Mouse (Mus musculus) embryonic facial prominence, embryonic 12.5 days (tissue): ENCODE data around the gene Cracr2b. TPM values are rescaled to one million over a fixed set of nuclear protein-coding genes. Genes with fewer than 3 reads are reported as not detected.

ENCODE experiments used
- ATAC-seq: fragments of 200-750 bp; cut with Nextera tagmentation; 2 replicates; pipeline ENCODE4 v1.8.0; 2017; ENCODE audit not compliant: insufficient number of reproducible peaks, insufficient read depth, low FRiP score, low TSS enrichment
- H3K27ac ChIP-seq: fragments of 300-500 bp; sonication (generic); 2 replicates; pipeline ENCODE4 v1.5.1; 2016; ENCODE audit warnings: mild to moderate bottlenecking
- H3K27me3 ChIP-seq: fragments of 300-500 bp; sonication (generic); 2 replicates; pipeline ENCODE4 v1.6.1; 2016; ENCODE audit warnings: mild to moderate bottlenecking, moderate library complexity
- H3K36me3 ChIP-seq: fragments of 300-500 bp; sonication (generic); 2 replicates; pipeline ENCODE4 v1.6.1; 2016; ENCODE audit warnings: mild to moderate bottlenecking
- H3K4me1 ChIP-seq: fragments of 300-500 bp; sonication (generic); 2 replicates; pipeline ENCODE4 v1.6.1; 2016
- H3K4me2 ChIP-seq: fragments of 300-500 bp; sonication (generic); replicated peaks from 2 replicates; pipeline ENCODE4 v1.6.1; 2016; ENCODE audit warnings: mild to moderate bottlenecking, moderate library complexity
- H3K4me3 ChIP-seq: fragments of 300-500 bp; sonication (generic); 2 replicates; pipeline ENCODE4 v1.5.1; 2016; ENCODE audit warnings: mild to moderate bottlenecking
- H3K9ac ChIP-seq: fragments of 300-500 bp; sonication (generic); 2 replicates; pipeline ENCODE4 v1.6.1; 2016; ENCODE audit warnings: mild to moderate bottlenecking, moderate library complexity
- H3K9me3 ChIP-seq: fragments of 300-500 bp; sonication (generic); 2 replicates; pipeline ENCODE4 v1.6.1; 2016; ENCODE audit warnings: mild to moderate bottlenecking, moderate library complexity
- WGBS: fragments of 180-500 bp; shearing (Covaris S2); methylation state at CpG from one replicate; pipeline ENCODE4 v1.1.7; 2016; 5-methylcytosine and 5-hydroxymethylcytosine counted together
- polyA plus RNA-seq: library from polyadenylated mRNA; unstranded; fragments of >200 nt; fragmentation: Nextera tagmentation; extraction: Ambion mirVana; gene quantifications from 2 replicates; pipeline ENCODE4 v1.2.1, GENCODE M21; 2016

The Cracr2b gene
- polyA plus RNA-seq, 1 experiment from 2014 or later = 13.3 TPM

DNA sequence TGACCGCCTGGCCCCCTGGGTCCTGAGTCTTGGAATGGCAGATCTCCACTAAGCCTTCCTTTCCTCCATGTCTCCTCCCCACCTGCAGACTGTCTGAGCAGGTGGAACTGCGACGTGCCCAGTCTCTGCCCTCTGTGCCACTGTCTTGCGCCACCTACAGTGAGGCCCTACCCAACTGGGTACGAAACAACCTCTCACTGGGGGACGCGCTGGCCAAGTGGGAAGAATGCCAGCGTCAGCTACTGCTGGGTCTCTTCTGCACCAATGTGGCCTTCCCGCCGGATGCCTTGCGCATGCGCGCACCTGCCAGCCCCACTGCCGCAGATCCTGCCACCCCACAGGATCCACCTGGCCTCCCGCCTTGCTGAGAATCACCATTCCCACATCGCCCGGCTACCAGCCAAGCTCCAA is 1.6 kb upstream of the Cracr2b start:
- no peak for ATAC-seq
- 87% methylated on average over 17 of the region's 17 CpGs for WGBS
- H3K4me3 ChIP-seq = no peak overlapping the region
- H3K27me3 ChIP-seq = peaks cover 67% of the 10 kb centered on the region
- H3K4me2 ChIP-seq = no peak overlapping the region
- H3K36me3 ChIP-seq = no peaks in the 10 kb centered on the region
- peaks cover 30% of the 10 kb centered on the region for H3K4me1 ChIP-seq
- no peak overlapping the region for H3K9ac ChIP-seq
- H3K27ac ChIP-seq = no peak overlapping the region
- no peaks in the 10 kb centered on the region for H3K9me3 ChIP-seq

DNA sequence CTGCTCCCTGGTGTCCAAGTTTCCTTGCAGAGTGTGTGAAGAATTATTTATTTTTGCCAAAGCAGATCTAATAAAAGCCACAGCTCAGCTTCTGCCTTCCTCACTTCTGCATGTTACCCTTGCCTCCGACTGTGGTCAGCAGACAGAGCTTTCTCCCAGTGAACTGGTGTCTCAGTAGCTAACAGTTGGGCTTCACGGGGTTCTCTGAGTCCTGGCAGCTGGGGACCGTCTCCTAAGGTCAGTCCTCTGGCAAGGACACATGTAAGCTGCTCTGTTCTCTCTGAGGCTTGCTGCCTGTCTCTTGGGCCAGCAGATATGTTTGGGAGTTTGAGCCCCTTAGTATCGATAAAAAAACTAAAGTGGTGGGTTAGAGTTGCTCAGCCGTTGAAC is 898 bp upstream of the Cracr2b start:
- Histone ChIP-seq H3K27ac (no peak overlapping the region), H3K4me3 (no peak overlapping the region), H3K9me3 (no peaks in the 10 kb centered on the region), H3K27me3 (peaks cover 74% of the 10 kb centered on the region), H3K9ac (no peak overlapping the region), H3K4me1 (peaks cover 37% of the 10 kb centered on the region), H3K4me2 (no peak overlapping the region), H3K36me3 (no peaks in the 10 kb centered on the region)
- WGBS = 67% methylated on average over 5 of the region's 5 CpGs
- no peak for ATAC-seq

DNA sequence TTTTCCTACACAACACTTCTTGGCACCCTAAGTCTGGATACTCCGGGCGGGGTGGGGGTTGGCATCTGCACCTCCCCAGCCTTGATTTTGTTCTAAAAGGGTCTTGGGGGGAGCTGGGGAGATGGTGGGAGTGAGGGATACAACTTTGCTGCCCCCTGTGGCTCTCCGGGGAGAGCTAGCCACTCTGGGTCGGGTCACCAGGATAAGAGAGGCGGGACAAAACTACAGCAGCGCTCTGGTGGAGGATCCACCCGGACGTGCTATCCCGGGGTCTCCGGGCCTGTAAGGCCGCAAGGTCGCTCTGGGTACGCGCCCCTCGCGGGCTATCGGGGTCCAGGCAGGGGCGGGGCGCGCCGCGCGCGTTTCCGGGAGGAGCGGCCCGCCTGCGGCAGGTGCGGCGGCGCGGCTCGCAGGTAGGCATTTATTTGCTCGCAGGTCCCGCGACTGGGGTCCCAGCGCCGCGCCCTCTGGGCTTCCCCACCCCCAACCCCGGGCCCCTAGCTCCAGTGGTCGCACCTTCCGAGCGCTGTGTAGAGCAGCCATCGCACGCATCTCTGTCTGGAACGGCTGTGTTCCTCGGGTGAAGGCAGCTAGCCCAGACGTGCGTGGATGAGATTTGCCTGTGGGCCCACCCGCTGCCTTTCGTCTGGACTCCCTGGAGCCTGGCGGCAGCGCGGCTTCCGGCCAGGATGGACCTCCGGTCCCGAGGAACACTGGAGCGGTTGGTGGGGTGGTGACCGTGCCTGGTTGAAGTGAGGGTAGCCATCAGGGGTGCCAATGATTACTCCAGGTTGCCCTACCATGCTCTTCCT is 833 bp downstream of the Cracr2b start:
- no peak for ATAC-seq
- H3K36me3 ChIP-seq = no peaks in the 10 kb centered on the region
- peaks cover 86% of the 10 kb centered on the region for H3K27me3 ChIP-seq
- no peaks in the 10 kb centered on the region for H3K9me3 ChIP-seq
- H3K4me1 ChIP-seq = peaks cover 32% of the 10 kb centered on the region
- WGBS = 2% methylated on average over 59 of the region's 59 CpGs
- peak overlapping the region; percentile 61 for H3K4me2 ChIP-seq
- H3K27ac ChIP-seq = no peak overlapping the region
- peak overlapping the region; percentile 41; the same call in 1 of the 2 replicates for H3K9ac ChIP-seq
- H3K4me3 ChIP-seq = peak overlapping the region; percentile 35

DNA sequence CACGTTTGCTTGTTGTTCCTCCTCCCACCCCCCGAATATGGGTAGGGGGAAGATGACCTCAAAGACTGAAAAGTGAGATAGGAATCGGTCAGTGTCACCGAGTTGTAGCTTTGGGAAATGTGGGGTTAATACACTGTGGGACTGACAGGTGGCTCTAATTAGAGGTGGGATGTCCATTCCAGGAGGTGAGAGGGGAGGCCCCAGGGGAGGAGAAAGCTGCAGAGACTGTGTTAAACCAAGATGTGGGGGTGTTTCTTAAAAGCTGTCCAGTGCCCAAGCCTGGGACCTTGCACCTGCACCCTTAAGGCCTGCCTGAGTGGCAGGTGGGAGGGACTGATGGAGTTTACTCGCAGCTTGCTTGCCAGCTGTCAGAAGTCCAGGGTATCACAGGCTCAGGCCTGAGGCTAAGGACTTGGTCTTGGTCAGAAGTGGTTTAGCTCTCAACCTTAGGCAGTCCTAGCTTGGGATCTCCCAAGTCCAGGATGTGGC is 1.5 kb downstream of the Cracr2b start:
- WGBS = 7% methylated on average over 5 of the region's 5 CpGs
- H3K27ac ChIP-seq = no peak overlapping the region
- peaks cover 32% of the 10 kb centered on the region for H3K4me1 ChIP-seq
- no peaks in the 10 kb centered on the region for H3K9me3 ChIP-seq
- H3K4me2 ChIP-seq = peak overlapping the region; percentile 61
- no peak overlapping the region for H3K4me3 ChIP-seq
- peak overlapping the region; percentile 41; the same call in 1 of the 2 replicates for H3K9ac ChIP-seq
- H3K27me3 ChIP-seq = peaks cover 81% of the 10 kb centered on the region
- no peaks in the 10 kb centered on the region for H3K36me3 ChIP-seq
- no peak for ATAC-seq

DNA sequence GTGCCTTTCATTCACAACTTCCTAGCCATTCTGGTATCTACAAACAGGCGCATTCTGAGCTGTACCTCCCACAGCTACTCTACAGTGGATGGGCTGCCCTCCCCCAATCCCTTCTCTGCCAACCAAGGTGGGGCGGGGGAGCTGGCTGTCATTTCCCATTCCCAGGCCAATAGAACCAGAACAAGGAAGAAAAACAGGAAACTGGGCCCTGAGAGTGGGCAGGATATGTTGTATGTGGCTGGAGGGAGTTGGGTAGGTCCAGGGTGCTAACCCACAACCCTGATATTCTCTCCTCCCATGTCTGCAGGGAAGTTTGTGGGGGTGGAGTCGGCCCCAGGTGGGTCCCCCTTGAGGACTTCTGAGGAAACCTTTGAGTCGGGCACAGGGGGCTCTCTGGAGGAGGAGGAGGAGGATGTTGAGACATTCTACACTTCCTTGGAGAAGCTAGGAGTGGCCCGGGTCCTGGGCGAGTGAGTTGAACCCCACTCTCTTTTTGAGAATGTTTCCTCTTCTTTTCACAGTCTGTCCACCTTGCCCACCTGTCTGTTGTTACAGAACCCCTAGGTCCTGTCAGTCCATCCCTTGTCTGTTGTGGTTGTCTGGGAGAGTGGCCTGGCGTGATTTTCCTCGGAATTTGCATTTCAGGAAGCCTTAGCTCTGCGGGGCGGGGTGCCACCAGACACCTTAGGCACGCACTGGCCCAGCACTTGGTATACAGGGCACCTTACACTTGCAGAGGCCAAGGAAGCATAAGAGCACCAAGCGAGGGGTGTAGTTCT is 3.1 kb downstream of the Cracr2b start:
- 24% methylated on average over 12 of the region's 12 CpGs for WGBS
- peak overlapping the region; percentile 43; the same call in 1 of the 2 replicates for H3K9ac ChIP-seq
- H3K27me3 ChIP-seq = peaks cover 72% of the 10 kb centered on the region
- H3K4me2 ChIP-seq = peak overlapping the region; percentile 44
- peak overlapping the region; percentile 20; the same call in 1 of the 2 replicates for H3K4me3 ChIP-seq
- peaks cover 42% of the 10 kb centered on the region for H3K4me1 ChIP-seq
- H3K36me3 ChIP-seq = no peaks in the 10 kb centered on the region
- ATAC-seq = no peak
- no peaks in the 10 kb centered on the region for H3K9me3 ChIP-seq
- H3K27ac ChIP-seq = 0 out of 2 replicates have a peak overlapping the region, but pooled peaks have one; percentile 36

DNA sequence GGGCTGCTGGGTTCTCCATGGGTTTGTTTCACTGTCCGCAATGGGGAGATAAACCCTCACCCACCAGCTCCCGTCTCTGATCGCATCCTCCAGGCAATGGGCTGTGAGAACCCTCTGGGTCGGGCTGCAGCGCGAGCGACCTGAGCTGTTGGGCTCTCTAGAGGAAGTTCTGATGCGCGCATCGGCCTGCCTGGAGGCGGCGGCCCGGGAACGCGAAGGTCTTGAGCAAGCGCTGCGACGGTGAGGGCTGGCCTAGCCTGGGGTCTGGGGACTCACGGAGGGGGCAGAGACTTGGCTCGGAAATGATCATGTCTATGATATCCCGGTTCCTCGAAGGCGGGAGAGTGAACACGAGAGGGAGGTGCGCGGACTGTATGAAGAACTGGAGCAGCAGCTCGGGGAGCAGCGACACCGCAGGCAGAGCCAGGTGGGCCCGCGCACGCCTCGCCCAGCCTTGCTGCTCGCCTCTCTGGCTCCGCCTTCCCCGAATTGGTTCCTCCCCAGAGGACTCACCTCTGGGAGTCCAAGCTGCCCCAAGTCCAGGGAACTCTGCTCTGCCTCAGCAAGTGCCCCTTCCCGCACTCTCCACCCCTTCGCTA is 3.8 kb downstream of the Cracr2b start:
- peaks cover 49% of the 10 kb centered on the region for H3K4me1 ChIP-seq
- ATAC-seq = no peak
- peaks cover 6% of the 10 kb centered on the region; the same call in 1 of the 2 replicates for H3K36me3 ChIP-seq
- peak overlapping the region; percentile 43 for H3K9ac ChIP-seq
- peaks cover 65% of the 10 kb centered on the region for H3K27me3 ChIP-seq
- peak overlapping the region; percentile 20 for H3K4me3 ChIP-seq
- 0 out of 2 replicates have a peak overlapping the region, but pooled peaks have one; percentile 47 for H3K27ac ChIP-seq
- no peaks in the 10 kb centered on the region for H3K9me3 ChIP-seq
- WGBS = 4% methylated on average over 33 of the region's 38 CpGs
- H3K4me2 ChIP-seq = peak overlapping the region; percentile 44

DNA sequence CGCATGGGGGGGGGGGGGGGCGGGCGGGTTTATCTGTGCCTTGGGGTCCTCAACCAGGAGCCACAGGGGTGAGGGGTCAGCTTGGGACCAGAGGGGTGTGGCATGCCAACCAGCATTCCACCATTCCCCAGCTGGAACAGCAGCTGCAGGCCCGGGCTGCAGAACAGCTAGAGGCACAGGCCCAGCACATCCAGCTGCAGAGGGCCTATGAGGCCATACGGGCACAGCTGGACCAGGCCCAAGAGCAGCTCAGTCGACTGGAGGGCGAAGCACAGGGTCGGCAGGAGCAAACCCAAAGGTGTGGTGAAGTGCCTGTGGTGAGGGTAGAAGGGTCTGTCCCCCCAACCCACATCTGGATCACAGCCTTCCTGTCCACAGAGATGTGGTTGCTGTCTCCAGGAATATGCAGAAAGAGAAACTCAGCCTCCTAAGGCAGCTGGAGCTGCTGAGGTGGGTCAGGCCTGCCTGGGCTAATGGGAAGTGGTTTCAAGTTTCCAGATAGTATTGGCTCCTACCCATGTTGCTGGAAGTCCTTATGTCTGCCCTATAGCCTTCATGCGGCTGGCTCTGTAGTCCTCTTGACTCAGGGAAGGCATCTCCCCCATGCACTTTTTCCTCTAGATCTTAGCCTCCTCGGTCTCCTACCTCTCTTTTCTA is 4.6 kb downstream of the Cracr2b start:
- H3K9me3 ChIP-seq = no peaks in the 10 kb centered on the region
- peaks cover 57% of the 10 kb centered on the region for H3K27me3 ChIP-seq
- no peak for ATAC-seq
- peaks cover 14% of the 10 kb centered on the region for H3K36me3 ChIP-seq
- peak overlapping the region; percentile 44 for H3K4me2 ChIP-seq
- WGBS = 28% methylated on average over 10 of the region's 10 CpGs
- H3K27ac ChIP-seq = 0 out of 2 replicates have a peak overlapping the region, but pooled peaks have one; percentile 47
- no peak overlapping the region for H3K9ac ChIP-seq
- peaks cover 54% of the 10 kb centered on the region for H3K4me1 ChIP-seq
- peak overlapping the region; percentile 20 for H3K4me3 ChIP-seq

DNA sequence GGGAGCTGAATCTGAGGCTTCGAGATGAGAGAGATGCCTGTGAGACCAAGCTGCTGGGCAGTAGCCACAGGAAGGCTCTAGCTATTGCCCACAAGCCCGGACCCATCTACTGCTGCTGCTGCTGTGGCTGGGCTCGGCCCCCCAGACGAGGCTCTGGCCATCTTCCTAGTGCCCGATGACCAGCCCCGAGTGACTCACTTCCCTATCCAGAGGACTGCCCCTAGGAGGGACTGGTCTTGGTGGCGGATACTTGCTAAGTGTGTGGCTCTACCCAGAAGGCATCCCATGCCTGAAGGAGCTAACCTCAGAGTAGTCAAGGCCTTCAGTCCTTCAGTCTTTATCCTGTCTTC is 5.1 kb downstream of the Cracr2b start:
- H3K36me3 ChIP-seq = peaks cover 19% of the 10 kb centered on the region
- whole genome bisulfite sequencing = 74% methylated on average over 7 of the region's 7 CpGs
- H3K27ac ChIP-seq = no peak overlapping the region
- peaks cover 54% of the 10 kb centered on the region for H3K4me1 ChIP-seq
- no peak overlapping the region for H3K4me3 ChIP-seq
- H3K4me2 ChIP-seq = no peak overlapping the region
- H3K9ac ChIP-seq = no peak overlapping the region
- H3K27me3 ChIP-seq = peaks cover 52% of the 10 kb centered on the region
- ATAC-seq = no peak
- H3K9me3 ChIP-seq = no peaks in the 10 kb centered on the region

DNA sequence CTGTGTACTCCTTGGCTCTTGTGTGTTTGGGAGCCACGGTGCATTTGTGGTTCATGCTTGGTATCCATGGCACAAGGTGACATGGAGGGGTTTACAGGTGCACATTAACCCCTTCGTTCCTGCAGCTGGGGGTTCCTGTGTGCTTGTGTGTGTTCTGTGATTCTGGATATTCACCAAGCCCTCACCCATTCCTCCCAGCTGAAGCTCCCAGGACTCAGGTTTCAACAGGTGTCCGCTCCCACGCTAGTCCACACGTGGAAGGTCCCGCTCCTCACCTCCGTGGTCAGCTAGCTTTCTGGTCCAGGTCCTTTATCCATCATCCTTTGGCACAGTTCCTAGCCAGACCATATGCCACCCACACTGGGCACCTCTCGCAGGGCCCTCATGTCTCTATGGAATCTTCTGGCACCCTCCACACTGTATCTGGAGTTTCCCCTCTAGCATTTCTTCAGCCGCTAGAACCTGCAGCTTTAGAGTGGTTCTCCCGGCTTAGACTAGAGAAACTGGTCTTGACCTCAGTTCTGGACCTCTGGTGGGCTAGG is 5.8 kb downstream of the Cracr2b start:
- H3K4me1 ChIP-seq = peaks cover 50% of the 10 kb centered on the region
- H3K27me3 ChIP-seq = peaks cover 45% of the 10 kb centered on the region
- 61% methylated on average over 10 of the region's 10 CpGs for WGBS

DNA sequence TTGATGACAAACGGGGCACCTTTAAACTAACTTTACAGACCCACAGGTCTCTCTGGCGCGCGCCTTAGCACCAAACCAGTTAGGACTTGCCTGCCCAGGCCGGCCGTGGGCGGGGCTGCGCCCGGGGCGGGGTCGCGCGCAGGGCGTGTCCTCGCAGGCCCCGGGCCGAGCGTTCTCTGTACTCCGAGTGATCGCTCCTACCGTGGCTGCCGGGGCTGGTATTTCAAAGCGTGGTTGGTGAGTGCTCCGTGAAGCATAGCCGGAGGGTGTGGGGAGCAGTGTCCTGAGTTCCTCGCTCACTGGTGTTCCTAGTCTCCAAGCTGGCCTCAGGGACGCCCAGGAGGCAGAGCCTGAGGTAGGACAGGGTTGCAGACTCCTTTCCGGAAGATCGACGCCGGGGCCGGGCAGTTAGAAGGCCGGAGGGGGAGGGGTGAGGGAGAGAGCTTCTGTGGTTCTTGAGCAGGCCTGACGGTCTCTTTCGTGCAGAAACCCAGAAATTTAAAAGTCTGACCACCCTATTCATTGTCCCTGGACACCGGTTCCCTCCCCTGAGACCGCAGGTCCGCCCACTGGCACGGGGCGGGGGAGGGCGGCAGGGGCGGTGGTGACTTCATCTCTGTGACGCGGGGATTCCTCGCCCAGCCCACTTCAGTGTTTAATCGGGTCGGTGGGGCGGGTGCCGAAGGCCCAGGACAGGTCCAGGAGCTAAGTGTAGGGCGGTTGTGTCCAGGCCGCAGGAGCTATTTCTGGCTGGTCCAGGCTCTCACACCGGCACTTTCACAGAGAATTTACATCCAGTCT is 6.5 kb downstream of the Cracr2b start, which contains the start of gene Cd151:
Gene Cd151, plus strand, starts transcription at position 163 of the 801 bp plus-strand sequence.
- peak within 1 kb of the TSS; percentile 77 for H3K9ac ChIP-seq
- ATAC-seq = peak; percentile 70
- H3K4me2 ChIP-seq = peak within 1 kb of the TSS; percentile 66
- peak within 1 kb of the TSS; percentile 75 for H3K4me3 ChIP-seq
- H3K4me1 ChIP-seq = peaks cover 43% of the 10 kb centered on the region
- WGBS = 1% methylated on average over 52 of the region's 52 CpGs
- H3K9me3 ChIP-seq = no peaks in the 10 kb centered on the region
- peaks cover 31% of the 10 kb centered on the region for H3K36me3 ChIP-seq
- peaks cover 37% of the 10 kb centered on the region for H3K27me3 ChIP-seq
- peak within 1 kb of the TSS; percentile 82 for H3K27ac ChIP-seq

More for the DNA sequence above, 5.8 kb downstream of the Cracr2b start:
- H3K36me3 ChIP-seq = peaks cover 25% of the 10 kb centered on the region
- H3K27ac ChIP-seq = peak overlapping the region; percentile 82; the same call in 1 of the 2 replicates
- ATAC-seq = no peak
- no peaks in the 10 kb centered on the region for H3K9me3 ChIP-seq
- peak overlapping the region; percentile 77 for H3K9ac ChIP-seq
- peak overlapping the region; percentile 66 for H3K4me2 ChIP-seq
- H3K4me3 ChIP-seq = peak overlapping the region; percentile 75
